Mouse (Mus musculus): Measurements from ENCODE around the gene Brca1.

- TF ChIP-seq CTCF (IDR thresholded peaks at IDR 0.05; ENCODE audit: control insufficient read depth, insufficient read depth, insufficient replicate concordance, low read depth, low read length): no peak
- TF ChIP-seq POLR2A (IDR thresholded peaks at IDR 0.05; ENCODE audit: control insufficient read depth, low read depth, low read length): no peak
Measured at GRCm38 (mm10) chr11:101506269-101506780, 45.4 kb downstream of the Brca1 start.
